Mouse (Mus musculus) monocyte, adult 2 months (primary cell): ENCODE measurements around the gene D2hgdh.
"Not testable (repeated sequence)": the region's sequence is repeated elsewhere in the genome, so short reads cannot be mapped to it uniquely, and the experiment has no call there.

Source experiments
- DNase-seq, 2 experiments: peaks; one replicate each; pipeline ENCODE4 v3.0.0; 2022; ENCODE audit warnings: low spot score in 2 of 2, low read depth in 1 of 2

Gene D2hgdh

DNA sequence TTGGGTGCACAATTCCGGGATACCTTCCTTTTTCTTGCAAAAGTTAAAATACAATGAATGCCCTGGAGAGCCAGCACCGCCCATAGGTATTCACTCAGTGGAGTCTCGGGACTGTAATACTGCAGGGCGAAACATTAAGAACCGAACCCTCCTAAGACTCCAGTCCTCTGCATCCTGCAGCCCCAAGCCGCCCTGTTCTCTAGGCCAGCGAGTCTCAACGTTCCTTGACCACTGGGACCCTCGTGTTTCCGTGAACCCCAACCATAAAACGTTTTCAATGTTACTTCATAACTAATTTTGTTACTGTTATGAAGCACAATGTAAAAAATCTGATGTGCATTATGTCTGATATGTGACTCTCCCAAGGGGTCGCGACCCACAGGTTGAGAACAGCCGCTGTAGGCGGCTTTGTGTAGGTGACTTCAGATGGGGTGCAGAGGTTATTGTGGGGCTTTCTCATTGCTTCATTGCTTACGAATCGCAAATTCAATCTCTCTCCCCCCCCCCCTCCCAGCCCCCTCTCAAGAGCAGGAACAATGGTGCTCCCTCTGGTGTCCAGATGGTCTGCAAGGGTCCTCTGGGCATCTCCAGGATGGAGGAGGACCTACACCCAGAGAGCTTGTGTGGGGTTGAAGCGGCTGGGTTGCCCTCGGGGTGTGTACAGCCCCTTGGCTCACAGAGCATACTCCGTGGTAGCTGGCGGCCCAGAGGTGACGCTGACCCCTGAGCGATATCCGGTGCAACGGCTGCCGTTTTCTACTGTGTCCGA is 1.2 kb downstream of the D2hgdh start:
- no peak for DNase-seq

DNA sequence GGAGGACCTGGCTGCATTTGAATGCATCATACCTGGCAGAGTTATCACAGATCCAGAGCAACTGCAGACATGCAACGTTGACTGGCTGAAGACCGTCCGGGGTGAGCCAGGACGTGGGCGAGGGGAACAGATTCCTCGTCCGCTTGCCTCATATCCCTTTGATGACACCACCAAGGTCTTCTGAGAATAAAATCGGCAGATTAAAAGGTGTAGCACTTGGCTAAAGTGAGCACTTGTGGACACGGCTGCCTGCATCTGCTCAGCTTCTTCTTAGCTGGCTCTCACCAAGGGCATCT is 1.8 kb downstream of the D2hgdh start:
- no peak for DNase-seq

DNA sequence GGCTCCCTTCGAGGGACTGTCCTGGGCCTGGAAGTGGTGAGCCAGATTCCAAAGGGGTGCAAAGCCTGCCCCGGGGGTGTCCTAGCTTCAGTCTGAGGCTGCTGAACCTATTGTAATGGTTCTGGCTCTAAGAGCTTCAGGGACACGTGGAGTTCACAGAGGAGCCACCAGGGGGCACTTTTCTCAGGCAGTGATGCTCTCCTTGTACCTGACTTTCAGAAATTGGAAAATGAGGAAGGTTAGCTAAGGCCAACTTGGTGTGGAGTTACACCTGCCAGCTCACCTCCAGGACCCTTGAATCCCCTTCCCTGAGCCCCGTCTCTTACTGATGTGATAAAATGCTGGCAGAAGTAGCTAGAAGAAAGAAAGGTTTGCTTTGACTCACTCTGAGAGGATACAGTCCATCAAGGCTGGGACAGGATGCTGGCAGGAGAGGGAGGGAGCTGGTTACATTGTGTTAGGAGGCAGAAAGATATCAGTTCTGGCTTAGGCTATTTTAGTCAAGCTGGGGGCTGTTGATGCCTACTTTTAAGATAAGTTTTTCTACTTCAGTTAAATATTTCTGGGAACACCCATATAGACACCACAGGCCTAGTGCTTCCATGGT is 8.1 kb downstream of the D2hgdh start:
- DNase-seq, result peak in 1 of 2 experiments; percentile 0

DNA sequence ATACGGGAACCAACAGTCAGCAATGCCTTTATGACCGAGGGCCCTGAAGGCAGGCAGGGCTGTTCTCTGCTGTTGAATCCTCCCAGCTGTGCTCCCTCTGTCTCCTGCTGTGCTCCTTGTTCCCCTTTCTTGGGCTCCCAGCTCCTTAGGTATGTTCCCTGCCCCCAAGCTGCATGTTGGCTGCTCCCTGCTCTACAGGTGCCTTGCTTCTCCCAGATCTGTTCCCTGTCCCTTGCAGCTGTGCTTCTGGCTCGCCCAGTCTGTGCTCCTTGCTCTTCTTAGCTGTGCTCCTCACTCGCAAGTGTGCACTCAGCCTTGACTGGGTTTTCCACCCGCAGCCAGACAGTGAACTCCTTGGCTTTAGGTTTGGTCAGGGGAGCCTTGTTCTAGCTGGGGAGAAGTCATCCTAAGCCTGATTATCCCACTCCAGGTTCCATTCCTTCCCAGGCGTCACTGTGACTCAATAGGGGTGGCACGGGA is 10.0 kb downstream of the D2hgdh start:
- no peak for DNase-seq

DNA sequence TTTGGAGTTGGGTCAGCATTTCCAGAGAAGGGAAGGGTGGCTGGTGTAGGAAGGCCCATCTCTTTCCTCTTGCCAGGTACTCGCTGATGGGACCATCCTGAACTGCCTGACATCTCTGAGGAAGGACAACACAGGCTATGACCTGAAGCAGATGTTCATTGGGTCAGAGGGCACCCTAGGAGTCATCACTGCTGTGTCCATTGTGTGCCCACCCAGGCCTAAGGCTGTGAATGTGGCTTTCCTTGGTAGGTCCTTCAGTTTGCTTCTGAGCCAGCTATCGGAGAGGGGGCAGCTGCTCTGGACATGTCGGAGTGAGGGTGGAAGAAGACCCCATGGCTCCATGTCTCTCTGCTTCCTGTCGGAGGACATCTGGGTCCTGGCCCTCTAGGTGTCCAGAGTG is 10.5 kb downstream of the D2hgdh start:
- no peak for DNase-seq

- no peak for DNase-seq
These were observed 11.3 kb downstream of the D2hgdh start for GRCm38 (mm10) chr1:93835876-93836531.

GRCm38 (mm10) chr1:93836532-93836913 is 11.8 kb downstream of the D2hgdh start:
- DNase-seq, result no peak

GRCm38 (mm10) chr1:93837335-93837734 is 12.6 kb downstream of the D2hgdh start:
- DNase-seq, result no peak

DNA sequence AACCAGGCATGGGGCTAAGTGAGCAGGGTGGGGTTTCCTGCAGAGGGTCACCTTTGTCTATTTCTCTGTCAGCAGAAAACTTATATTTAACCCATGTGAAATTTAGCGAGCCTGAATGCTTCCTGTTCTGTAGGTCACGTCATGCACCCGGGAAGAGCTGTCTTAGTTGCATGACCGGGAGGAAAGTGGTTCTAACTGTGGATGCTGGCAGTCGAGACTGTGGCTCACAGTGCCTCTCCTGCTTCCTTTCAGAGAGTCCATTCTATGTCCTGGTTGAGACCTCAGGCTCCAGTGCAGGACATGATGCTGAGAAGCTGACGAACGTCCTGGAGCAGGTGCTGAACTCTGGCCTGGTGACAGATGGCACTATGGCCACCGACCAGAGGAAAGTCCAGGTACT is 13.9 kb downstream of the D2hgdh start:
- not testable (repeated sequence) for DNase-seq

- DNase-seq, result not testable (repeated sequence)
These were observed 21.2 kb downstream of the D2hgdh start for GRCm38 (mm10) chr1:93845766-93846366.

GRCm38 (mm10) chr1:93855790-93856189 is 31.1 kb downstream of the D2hgdh start:
- not testable (repeated sequence) for DNase-seq

DNA sequence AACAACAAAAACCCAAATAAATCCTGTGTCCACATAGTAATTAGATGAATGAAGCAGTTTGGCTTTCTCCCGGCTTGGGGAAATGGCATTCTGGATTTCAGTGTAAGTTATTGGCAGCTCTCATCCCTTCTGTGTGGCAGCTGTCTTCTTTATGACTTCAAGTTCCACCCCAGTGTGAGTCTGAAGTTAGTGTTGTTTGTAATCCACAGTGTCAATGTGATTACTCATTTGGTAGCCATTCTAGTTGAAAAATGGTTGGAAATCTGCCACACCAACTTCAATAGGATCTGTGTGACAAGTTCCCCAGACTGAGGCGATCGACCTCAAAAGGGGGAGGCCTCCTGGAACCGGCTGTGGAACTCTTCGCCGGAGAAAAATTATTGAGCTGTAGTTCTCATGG is 32.7 kb downstream of the D2hgdh start:
- DNase-seq, result no peak

- no peak for DNase-seq
These were observed 33.3 kb downstream of the D2hgdh start for GRCm38 (mm10) chr1:93857991-93858390.

DNA sequence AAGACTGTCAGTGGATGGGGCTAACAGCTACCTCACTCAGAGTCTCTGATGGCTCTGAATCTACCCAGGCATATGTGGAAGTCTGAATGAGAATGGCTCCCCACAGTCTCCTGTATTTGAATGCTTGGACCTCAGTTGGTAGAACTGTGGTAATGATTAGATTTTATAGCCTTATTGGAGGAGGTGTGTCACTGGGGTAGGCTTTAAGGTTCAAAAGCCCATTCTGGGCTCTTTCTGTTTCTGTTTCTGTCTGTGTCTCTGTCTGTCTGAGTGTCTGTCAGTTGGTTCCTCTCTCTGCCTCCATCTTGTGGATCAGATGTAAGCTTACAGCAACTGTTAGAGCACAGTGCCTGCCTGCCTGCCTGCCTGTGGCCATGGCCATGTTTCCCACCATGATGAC is 34.9 kb downstream of the D2hgdh start:
- no peak for DNase-seq

- not testable (repeated sequence) for DNase-seq
These were observed 36.3 kb downstream of the D2hgdh start, which contains the start of gene Gal3st2 for GRCm38 (mm10) chr1:93861048-93861447. TSS of gene Gal3st2 (plus strand) at chr1:93861306.

DNA sequence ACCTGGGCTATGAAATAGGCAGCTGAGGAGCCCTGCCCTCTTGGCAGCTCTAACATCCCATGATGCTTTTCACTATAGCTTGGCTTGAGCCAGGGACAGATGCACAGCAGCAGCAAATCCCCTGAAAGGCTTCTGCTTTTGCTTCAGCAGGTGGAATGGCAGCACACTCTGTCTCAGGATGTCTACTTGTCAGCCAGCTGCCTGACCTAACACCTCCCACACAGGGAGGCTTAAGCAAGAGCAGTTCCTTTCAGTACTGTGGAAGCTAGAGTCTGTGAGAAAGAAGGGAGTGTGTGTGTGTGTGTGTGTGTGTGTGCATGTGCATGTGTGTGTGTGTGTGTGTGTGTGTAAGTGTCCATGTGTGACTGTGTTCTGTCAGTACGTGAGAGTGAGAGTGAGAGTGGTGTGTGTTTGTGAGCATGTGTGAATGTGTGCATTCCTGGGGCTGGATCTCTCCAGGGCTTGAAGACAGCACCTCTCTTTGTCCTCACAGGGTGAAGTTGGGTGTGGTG is 46.9 kb downstream of the D2hgdh start:
- DNase-seq, result not testable (repeated sequence)

GRCm38 (mm10) chr1:93874405-93874804 is 49.7 kb downstream of the D2hgdh start:
- not testable (repeated sequence) for DNase-seq

GRCm38 (mm10) chr1:93881778-93882177 is 57.1 kb downstream of the D2hgdh start:
- DNase-seq, result not testable (repeated sequence)

DNA sequence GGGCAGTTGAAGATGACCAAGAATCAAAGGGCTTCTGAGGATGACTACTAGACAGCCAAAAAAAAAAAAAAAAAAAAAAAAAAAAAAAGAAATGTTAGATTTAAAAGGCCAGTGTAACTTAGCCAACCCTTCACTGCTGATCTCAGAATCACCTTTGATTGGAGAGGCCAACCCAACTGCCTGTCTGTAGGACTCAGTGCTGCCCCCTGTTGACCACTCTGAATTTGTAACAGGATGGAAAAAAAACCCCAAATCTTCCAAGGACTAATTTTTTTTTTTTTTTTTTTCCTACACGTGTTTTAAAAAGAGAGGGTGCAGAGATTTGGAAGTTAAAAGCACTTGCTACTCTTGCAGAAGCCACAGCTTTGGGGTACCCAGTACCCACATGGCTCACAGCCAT is 66.2 kb downstream of the D2hgdh start:
- not testable (repeated sequence) for DNase-seq

DNA sequence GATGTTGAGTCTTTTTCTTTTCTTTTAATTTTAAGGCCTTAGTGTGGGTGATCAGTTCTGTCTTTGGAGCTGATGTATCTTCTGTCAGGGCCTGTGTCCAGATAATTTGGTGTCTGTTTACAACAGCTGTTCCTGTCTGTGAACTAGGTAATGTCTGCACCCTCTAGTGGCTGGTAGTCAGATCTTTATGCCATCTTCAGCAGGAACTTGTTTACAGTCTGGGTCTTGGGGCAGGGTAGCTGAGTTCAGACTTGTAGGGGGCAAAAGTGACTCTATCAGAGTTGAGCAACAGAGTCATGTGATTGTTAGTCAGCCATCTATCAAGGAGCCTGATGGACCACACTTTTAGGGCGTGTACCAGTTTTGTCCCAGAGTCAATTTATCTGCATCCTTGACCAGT is 72.7 kb downstream of the D2hgdh start:
- not testable (repeated sequence) for DNase-seq

GRCm38 (mm10) chr1:93901291-93901690 is 76.6 kb downstream of the D2hgdh start:
- not testable (repeated sequence) for DNase-seq
